Mouse (Mus musculus): Measurements from ENCODE around the gene Ecm2.

- TF ChIP-seq CTCF (IDR thresholded peaks at IDR 0.05; ENCODE audit: low read depth, low read length) = no peak
- TF ChIP-seq POLR2A (IDR thresholded peaks at IDR 0.05; ENCODE audit: extremely low read depth, insufficient read depth, low read length) = no peak
Measured at GRCm38 (mm10) chr13:49460276-49460675, 44.3 kb upstream of the Ecm2 start.

Measured in liver, adult 2 months (tissue).